Mouse (Mus musculus) neural tube, embryonic 15.5 days (tissue): ENCODE data around the gene Gdf1. TPM values are rescaled to one million over a fixed set of nuclear protein-coding genes. Genes with fewer than 3 reads are reported as not detected.

Experiments used
- ATAC-seq: fragments of 200-750 bp; cut with Nextera tagmentation; 2 replicates; pipeline ENCODE4 v1.8.0; 2017; ENCODE audit warnings: mild to moderate bottlenecking, moderate TSS enrichment, moderate library complexity; ENCODE audit not compliant: low FRiP score
- H3K27ac ChIP-seq: fragments of 300-500 bp; sonication (generic); replicated peaks from 2 replicates; pipeline ENCODE4 v1.5.1; 2015; ENCODE audit warnings: mild to moderate bottlenecking, inconsistent platforms
- H3K27me3 ChIP-seq: fragments of 300-500 bp; sonication (generic); replicated peaks from 2 replicates; pipeline ENCODE4 v1.6.1; 2015; ENCODE audit warnings: inconsistent platforms
- H3K36me3 ChIP-seq: fragments of 300-500 bp; sonication (generic); 2 replicates; pipeline ENCODE4 v1.6.1; 2015; ENCODE audit warnings: inconsistent platforms
- H3K4me1 ChIP-seq: fragments of 300-500 bp; sonication (generic); 2 replicates; pipeline ENCODE4 v1.6.1; 2015; ENCODE audit warnings: inconsistent platforms
- H3K4me2 ChIP-seq: fragments of 300-500 bp; sonication (generic); 2 replicates; pipeline ENCODE4 v1.6.1; 2015; ENCODE audit warnings: inconsistent platforms, mild to moderate bottlenecking, moderate library complexity
- H3K4me3 ChIP-seq: fragments of 300-500 bp; sonication (generic); replicated peaks from 2 replicates; pipeline ENCODE4 v1.5.1; 2015; ENCODE audit warnings: mild to moderate bottlenecking, inconsistent platforms
- H3K9ac ChIP-seq: fragments of 300-500 bp; sonication (generic); replicated peaks from 2 replicates; pipeline ENCODE4 v1.6.1; 2015; ENCODE audit warnings: mild to moderate bottlenecking, inconsistent platforms
- H3K9me3 ChIP-seq: fragments of 300-500 bp; sonication (generic); replicated peaks from 2 replicates; pipeline ENCODE4 v1.6.1; 2016; ENCODE audit warnings: inconsistent platforms
- WGBS: fragments of 180-500 bp; shearing (Covaris S2); methylation state at CpG from one replicate; pipeline ENCODE4 v1.1.7; 2015; ENCODE audit warnings: mixed read lengths; 5-methylcytosine and 5-hydroxymethylcytosine counted together
- polyA plus RNA-seq: library from polyadenylated mRNA; unstranded; fragments of >200 nt; fragmentation: Nextera tagmentation; extraction: Ambion mirVana; gene quantifications from 2 replicates; pipeline ENCODE4 v1.2.1, GENCODE M21; 2015

Gdf1 gene
- polyA plus RNA-seq, 1 experiment from 2014 or later = 7.9 TPM

DNA sequence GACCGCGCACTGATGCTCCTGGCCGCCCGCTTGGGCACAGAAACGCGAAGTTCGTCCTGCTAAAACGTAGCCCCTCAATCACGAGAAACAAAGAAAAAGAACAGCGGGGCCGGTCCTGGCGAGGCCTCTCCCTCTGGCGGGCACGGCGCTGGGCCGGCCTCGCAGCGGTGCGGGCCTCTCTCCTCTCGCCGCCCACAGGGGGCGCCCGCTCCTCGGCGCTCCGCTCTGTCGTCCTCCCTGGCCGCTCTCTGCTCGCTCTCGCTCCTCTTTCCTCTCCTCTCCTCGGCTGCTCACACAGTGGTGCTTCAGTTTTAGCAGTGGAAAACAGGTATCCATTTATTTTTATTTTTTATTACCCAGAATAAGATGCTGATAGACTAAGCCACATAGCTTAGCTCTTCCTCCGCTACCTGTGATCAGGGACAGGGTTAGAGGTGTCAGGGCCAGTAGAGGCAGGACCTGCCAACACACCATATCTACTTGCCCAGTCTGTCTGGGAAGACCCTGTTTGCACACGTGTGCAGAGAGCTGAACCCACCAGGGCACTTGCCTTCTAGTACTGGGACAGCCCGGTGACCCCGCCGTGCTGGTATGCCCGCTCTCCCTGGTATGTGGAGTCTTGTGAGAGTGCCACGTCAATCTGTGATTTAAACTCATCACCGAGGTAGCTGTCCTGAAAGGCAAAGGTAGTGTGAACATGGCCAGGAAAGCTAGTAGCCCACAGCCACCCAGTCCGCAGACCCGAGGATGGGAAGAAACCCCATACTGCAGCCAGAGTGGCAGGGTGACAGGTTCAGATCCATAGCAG, 2.7 kb downstream of the Gdf1 start:
- Histone ChIP-seq H3K9me3 (no peaks in the 10 kb centered on the region), H3K36me3 (peaks cover 83% of the 10 kb centered on the region), H3K27me3 (no peaks in the 10 kb centered on the region), H3K9ac (no peak overlapping the region), H3K4me1 (peaks cover 31% of the 10 kb centered on the region), H3K27ac (0 out of 2 replicates have a peak overlapping the region, but pooled peaks have one; percentile 6), H3K4me2 (peak overlapping the region; percentile 26; the same call in 1 of the 2 replicates), H3K4me3 (no peak overlapping the region)
- 25% methylated on average over 38 of the region's 41 CpGs for WGBS
- ATAC-seq = peak; percentile 78

DNA sequence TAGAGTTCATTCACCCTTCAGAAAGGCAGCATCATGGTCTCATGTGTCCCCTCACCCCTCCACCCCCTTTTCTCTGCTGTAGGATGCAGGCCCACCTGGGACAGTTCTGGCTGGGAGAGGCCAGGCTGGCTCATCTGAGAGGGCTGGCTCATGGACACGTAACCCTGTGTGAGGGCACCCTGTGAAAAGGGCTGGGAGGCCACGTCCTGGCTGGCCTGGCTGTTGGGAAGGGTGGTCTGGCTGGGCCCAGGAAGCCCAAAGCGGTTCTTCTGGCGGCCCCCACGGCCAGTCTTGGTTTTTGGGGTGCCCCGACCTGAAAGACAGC, 3.2 kb downstream of the Gdf1 start:
- Histone ChIP-seq H3K27ac (no peak overlapping the region), H3K36me3 (peaks cover 83% of the 10 kb centered on the region), H3K4me3 (no peak overlapping the region), H3K4me2 (no peak overlapping the region), H3K9me3 (no peaks in the 10 kb centered on the region), H3K4me1 (peaks cover 31% of the 10 kb centered on the region), H3K9ac (no peak overlapping the region), H3K27me3 (no peaks in the 10 kb centered on the region)
- no peak for ATAC-seq
- 95% methylated on average over 6 of the region's 6 CpGs for WGBS

DNA sequence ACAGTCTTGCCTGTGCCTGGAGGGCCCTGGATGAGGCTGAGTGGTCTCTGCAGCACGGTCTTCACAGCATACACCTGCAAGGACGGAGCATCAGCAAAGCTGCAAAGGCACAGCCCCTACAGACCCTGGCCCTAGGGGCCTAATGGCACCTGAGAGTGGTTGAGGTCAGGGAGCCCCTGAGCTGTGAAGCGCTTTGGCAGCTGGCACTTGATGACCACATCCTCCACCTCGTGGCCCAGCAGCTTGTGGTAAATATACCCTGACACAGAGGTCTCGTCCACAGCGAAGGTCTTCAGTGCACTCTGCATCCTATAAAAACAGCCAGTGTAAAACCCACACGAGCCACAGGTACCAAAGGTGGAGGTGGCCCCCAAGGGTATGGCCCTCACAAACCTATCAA, 9.3 kb downstream of the Gdf1 start:
- Histone ChIP-seq H3K9me3 (no peaks in the 10 kb centered on the region), H3K4me2 (no peak overlapping the region), H3K9ac (no peak overlapping the region), H3K4me1 (no peaks in the 10 kb centered on the region), H3K4me3 (no peak overlapping the region), H3K27ac (no peak overlapping the region), H3K36me3 (peaks cover 94% of the 10 kb centered on the region), H3K27me3 (no peaks in the 10 kb centered on the region)
- 92% methylated on average over 7 of the region's 7 CpGs for whole genome bisulfite sequencing
- no peak for ATAC-seq

DNA sequence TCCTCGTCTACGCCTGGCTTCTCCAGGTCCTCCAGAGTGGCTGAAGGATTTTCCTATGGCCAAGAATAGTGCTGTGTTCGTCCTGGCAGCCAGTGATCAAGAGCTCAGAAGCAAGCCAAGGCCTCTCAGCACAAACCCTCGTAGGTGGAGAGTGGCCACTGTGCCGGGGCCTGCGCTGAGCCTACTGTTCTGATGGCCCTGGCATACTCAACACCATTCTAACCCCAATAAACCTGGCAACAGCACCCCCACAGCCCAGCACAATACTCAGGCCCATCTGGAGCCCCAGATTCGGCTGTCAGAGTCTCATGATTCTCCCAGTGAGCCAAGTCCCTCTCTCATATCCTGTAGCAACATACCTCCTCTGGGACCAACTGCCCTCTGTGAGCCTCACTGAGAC, 11.0 kb downstream of the Gdf1 start:
- no peaks in the 10 kb centered on the region for H3K27me3 ChIP-seq
- H3K27ac ChIP-seq = no peak overlapping the region
- no peak for ATAC-seq
- no peaks in the 10 kb centered on the region for H3K9me3 ChIP-seq
- H3K4me2 ChIP-seq = no peak overlapping the region
- 90% methylated on average over 7 of the region's 7 CpGs for WGBS
- H3K4me1 ChIP-seq = no peaks in the 10 kb centered on the region
- no peak overlapping the region for H3K4me3 ChIP-seq
- H3K36me3 ChIP-seq = peaks cover 77% of the 10 kb centered on the region
- H3K9ac ChIP-seq = no peak overlapping the region

GRCm38 (mm10) chr8:70342007-70342406, 12.4 kb downstream of the Gdf1 start:
- H3K27me3 ChIP-seq = no peaks in the 10 kb centered on the region
- H3K9me3 ChIP-seq = no peaks in the 10 kb centered on the region
- H3K9ac ChIP-seq = no peak overlapping the region
- ATAC-seq = no peak
- peaks cover 66% of the 10 kb centered on the region for H3K36me3 ChIP-seq
- H3K4me3 ChIP-seq = no peak overlapping the region
- 96% methylated on average over 14 of the region's 14 CpGs for WGBS
- H3K27ac ChIP-seq = no peak overlapping the region
- H3K4me1 ChIP-seq = no peaks in the 10 kb centered on the region
- H3K4me2 ChIP-seq = no peak overlapping the region

DNA sequence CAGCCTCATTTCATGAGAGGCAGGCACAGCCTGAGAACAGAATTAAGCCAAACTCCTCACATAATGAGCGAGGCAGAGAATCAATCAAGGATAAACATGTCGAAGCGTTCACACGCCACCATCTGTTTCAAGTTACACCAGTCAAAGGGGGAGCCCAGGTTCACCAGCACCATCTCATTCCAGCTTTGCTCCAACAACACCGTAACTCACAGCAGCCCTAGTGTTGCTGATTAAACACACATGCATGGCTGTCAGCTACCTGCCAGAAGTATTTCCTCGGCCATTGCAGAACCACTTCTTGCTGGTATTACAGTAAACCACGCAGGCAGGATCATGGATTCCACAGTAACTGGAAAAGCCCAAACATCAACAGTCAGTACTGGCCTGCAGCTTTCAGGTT, 13.5 kb downstream of the Gdf1 start:
- Histone ChIP-seq H3K4me2 (no peak overlapping the region), H3K4me1 (peaks cover 3% of the 10 kb centered on the region; the same call in 1 of the 2 replicates), H3K4me3 (no peak overlapping the region), H3K27ac (no peak overlapping the region), H3K36me3 (peaks cover 55% of the 10 kb centered on the region), H3K9ac (no peak overlapping the region), H3K9me3 (no peaks in the 10 kb centered on the region), H3K27me3 (no peaks in the 10 kb centered on the region)
- no peak for ATAC-seq
- 76% methylated on average over 7 of the region's 7 CpGs for WGBS

DNA sequence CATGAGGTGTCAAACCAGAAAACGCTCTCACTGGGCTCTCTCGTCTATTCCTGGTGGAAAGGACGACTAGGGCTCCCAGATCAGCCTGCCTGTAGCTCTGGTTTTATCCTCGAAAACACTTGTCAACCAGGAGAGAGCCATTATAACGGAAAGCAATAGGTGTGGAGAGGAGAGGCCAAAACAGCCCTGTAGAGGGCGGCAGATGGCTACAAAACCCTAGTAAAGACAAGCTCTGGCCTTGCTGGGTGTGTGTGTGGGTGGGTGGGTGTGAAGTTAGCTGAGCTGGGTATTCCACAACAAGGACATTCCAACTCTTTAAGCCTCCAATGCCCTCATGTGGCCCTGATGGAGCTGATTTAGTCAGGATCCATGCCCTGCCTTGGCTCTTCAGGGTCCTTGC, 14.1 kb downstream of the Gdf1 start:
- no peak overlapping the region for H3K4me3 ChIP-seq
- no peak overlapping the region for H3K4me2 ChIP-seq
- H3K9me3 ChIP-seq = no peaks in the 10 kb centered on the region
- H3K4me1 ChIP-seq = peaks cover 9% of the 10 kb centered on the region
- H3K36me3 ChIP-seq = peaks cover 49% of the 10 kb centered on the region
- no peaks in the 10 kb centered on the region for H3K27me3 ChIP-seq
- WGBS = 68% methylated on average over 6 of the region's 6 CpGs
- no peak overlapping the region for H3K27ac ChIP-seq
- ATAC-seq = peak; percentile 48; the same call in 1 of the 2 replicates
- H3K9ac ChIP-seq = no peak overlapping the region

DNA sequence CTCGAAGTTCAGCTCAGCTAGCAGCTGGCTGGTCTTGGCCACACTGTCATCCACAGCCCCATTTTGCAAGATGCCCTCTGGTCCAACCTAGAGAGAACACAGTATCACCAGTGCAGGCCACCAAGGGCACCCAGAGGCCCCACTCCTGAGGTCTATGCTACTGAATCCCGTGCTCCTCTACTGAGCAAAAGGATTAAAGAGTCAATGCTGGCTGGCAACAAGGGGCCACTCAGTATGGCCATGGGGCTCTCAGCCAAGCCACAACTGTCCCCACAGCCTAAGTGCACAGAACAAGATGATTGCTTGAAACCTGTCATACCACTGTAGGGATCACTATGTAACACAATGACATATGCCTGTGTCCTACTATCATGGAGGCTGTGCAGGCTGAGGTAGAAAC, 14.7 kb downstream of the Gdf1 start:
- Histone ChIP-seq H3K9ac (no peak overlapping the region), H3K27me3 (no peaks in the 10 kb centered on the region), H3K4me1 (peaks cover 15% of the 10 kb centered on the region), H3K4me3 (no peak overlapping the region), H3K9me3 (no peaks in the 10 kb centered on the region), H3K4me2 (no peak overlapping the region), H3K27ac (no peak overlapping the region), H3K36me3 (peaks cover 48% of the 10 kb centered on the region)
- ATAC-seq = no peak
- 88% methylated on average over 2 of the region's 2 CpGs for WGBS

DNA sequence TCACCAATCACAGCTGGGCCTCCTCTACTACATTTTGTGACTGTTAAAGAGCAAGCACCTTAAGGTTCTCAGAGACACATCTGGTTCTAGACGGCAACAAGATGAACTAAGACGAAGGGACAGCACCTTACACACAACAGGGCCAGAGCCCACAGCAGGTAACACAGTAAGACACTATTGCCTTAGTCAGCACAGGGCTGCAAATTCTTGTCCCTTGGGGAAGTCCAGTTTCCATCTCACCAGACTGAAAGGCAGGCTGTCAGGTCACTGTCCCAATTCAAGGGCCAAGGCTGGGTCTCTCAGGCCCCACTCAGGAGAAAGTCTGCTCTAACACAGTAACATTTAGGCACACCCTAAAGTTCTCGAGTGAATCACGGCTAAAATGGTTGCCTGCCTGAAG, 17.8 kb downstream of the Gdf1 start:
- peaks cover 46% of the 10 kb centered on the region for H3K4me1 ChIP-seq
- no peak overlapping the region for H3K9ac ChIP-seq
- H3K9me3 ChIP-seq = no peaks in the 10 kb centered on the region
- 90% methylated on average over 4 of the region's 4 CpGs for WGBS
- H3K4me3 ChIP-seq = no peak overlapping the region
- H3K4me2 ChIP-seq = no peak overlapping the region
- no peaks in the 10 kb centered on the region for H3K27me3 ChIP-seq
- no peak for ATAC-seq
- no peak overlapping the region for H3K27ac ChIP-seq
- peaks cover 17% of the 10 kb centered on the region for H3K36me3 ChIP-seq

DNA sequence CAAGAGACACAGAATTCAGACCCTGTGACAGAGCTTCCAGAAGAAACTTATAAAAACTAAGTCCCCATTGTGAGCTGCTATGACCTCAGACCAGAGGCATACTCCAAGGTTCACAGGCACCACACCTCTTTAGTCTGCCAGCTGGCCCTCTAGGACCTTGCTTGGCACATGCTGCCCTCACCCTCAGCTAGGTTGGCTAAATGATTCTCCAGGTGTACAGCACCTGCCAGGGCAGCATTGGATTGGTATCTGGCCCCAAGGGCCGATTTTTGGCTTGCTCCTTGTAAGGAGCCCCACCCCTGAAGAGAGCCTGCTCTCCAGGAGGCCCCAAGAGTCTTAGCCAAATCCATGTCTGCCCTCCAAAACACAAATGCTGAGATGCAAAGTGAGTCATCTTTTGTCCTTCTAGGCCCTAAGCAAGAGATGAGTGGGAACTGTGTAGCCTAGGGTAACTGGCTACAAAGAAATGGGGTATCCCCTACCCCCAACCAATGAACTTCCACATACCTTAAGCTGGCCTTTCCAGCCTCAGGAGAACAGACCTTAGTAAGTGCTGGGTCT, 18.3 kb downstream of the Gdf1 start:
- peaks cover 46% of the 10 kb centered on the region for H3K4me1 ChIP-seq
- peaks cover 12% of the 10 kb centered on the region for H3K36me3 ChIP-seq
- no peak overlapping the region for H3K4me3 ChIP-seq
- no peak overlapping the region for H3K4me2 ChIP-seq
- H3K9ac ChIP-seq = no peak overlapping the region
- H3K27me3 ChIP-seq = no peaks in the 10 kb centered on the region
- H3K27ac ChIP-seq = no peak overlapping the region
- ATAC-seq = no peak
- WGBS = 83% methylated on average over 1 of the region's 1 CpGs
- no peaks in the 10 kb centered on the region for H3K9me3 ChIP-seq

- ATAC-seq = no peak
- Histone ChIP-seq H3K9ac (peak overlapping the region; percentile 89), H3K4me2 (peak overlapping the region; percentile 98), H3K9me3 (no peaks in the 10 kb centered on the region), H3K27ac (no peak overlapping the region), H3K4me1 (peaks cover 56% of the 10 kb centered on the region), H3K4me3 (peak overlapping the region; percentile 78), H3K36me3 (peaks cover 5% of the 10 kb centered on the region; the same call in 1 of the 2 replicates), H3K27me3 (no peaks in the 10 kb centered on the region)
- 60% methylated on average over 15 of the region's 15 CpGs for WGBS
Measured at GRCm38 (mm10) chr8:70351035-70351999, 21.7 kb downstream of the Gdf1 start.
